Mouse (Mus musculus) right cerebral cortex, postnatal 14 days (tissue): ENCODE data around the gene Acly.
"Not testable (repeated sequence)": the region's sequence is repeated elsewhere in the genome, so short reads cannot be mapped to it uniquely, and the experiment has no call there.

Experiments used
- DNase-seq: peaks from one replicate; pipeline ENCODE4 v3.0.0; 2022

Gene Acly

GRCm38 (mm10) chr11:100544832-100545745 lies 17.3 kb upstream of the Acly start, which contains the start of gene Ttc25:
TSS of gene Ttc25 (plus strand) at chr11:100545607.
- DNase-seq = peak; percentile 73

- no peak for DNase-seq
Measured at GRCm38 (mm10) chr11:100541577-100541976, 13.8 kb upstream of the Acly start.

GRCm38 (mm10) chr11:100540966-100541365 lies 13.2 kb upstream of the Acly start:
- DNase-seq = no peak

- DNase-seq = no peak
Measured at GRCm38 (mm10) chr11:100536466-100536865, 8.7 kb upstream of the Acly start.

GRCm38 (mm10) chr11:100535996-100536395 lies 8.2 kb upstream of the Acly start:
- no peak for DNase-seq

GRCm38 (mm10) chr11:100534821-100535220 lies 7.0 kb upstream of the Acly start:
- DNase-seq = not testable (repeated sequence)

GRCm38 (mm10) chr11:100534411-100534810 lies 6.6 kb upstream of the Acly start:
- DNase-seq = not testable (repeated sequence)

- DNase-seq = no peak
Measured at GRCm38 (mm10) chr11:100533871-100534270, 6.1 kb upstream of the Acly start.

GRCm38 (mm10) chr11:100528375-100529165 lies 770 bp upstream of the Acly start:
- DNase-seq = no peak

GRCm38 (mm10) chr11:100527066-100527457 lies 738 bp downstream of the Acly start:
- DNase-seq = peak; percentile 54

GRCm38 (mm10) chr11:100526052-100526816 lies 1.6 kb downstream of the Acly start:
- no peak for DNase-seq

GRCm38 (mm10) chr11:100524987-100525630 lies 2.7 kb downstream of the Acly start:
- no peak for DNase-seq

- DNase-seq = no peak
Measured at GRCm38 (mm10) chr11:100524358-100524757, 3.4 kb downstream of the Acly start.

GRCm38 (mm10) chr11:100520838-100521237 lies 7.0 kb downstream of the Acly start:
- DNase-seq = no peak

- no peak for DNase-seq
Measured at GRCm38 (mm10) chr11:100519188-100519587, 8.6 kb downstream of the Acly start.

- DNase-seq = no peak
Measured at GRCm38 (mm10) chr11:100518188-100518591, 9.6 kb downstream of the Acly start.

- DNase-seq = no peak
Measured at GRCm38 (mm10) chr11:100516291-100516690, 11.5 kb downstream of the Acly start.

- DNase-seq = no peak
Measured at GRCm38 (mm10) chr11:100515789-100516188, 12.0 kb downstream of the Acly start.

GRCm38 (mm10) chr11:100515061-100515460 lies 12.7 kb downstream of the Acly start:
- DNase-seq = no peak

- DNase-seq = no peak
Measured at GRCm38 (mm10) chr11:100513716-100514115, 14.1 kb downstream of the Acly start.

GRCm38 (mm10) chr11:100512384-100512783 lies 15.4 kb downstream of the Acly start:
- peak; percentile 36 for DNase-seq

- no peak for DNase-seq
Measured at GRCm38 (mm10) chr11:100510556-100510955, 17.2 kb downstream of the Acly start.
